Mouse (Mus musculus): ENCODE measurements at regions not wholly inside any gene's neighbourhood (a gene's known extent, or its start where the extent isn't known, plus 50 kb on each side); places are given as distances from the start of the nearest gene placed in this dataset.
A peak's percentile ranks its signal among the peaks of the same experiment; 100 is the strongest.

- peaks cover 3% of the 10 kb centered on the region for H3K4me1 ChIP-seq (ENCODE audit: control insufficient read depth, insufficient read depth, insufficient read length, low read length)
- H3K27ac ChIP-seq (replicated peaks; ENCODE audit: low read depth, low read length), result no peak overlapping the region
- H3K4me3 ChIP-seq (ENCODE audit: insufficient read depth, low read depth, low read length), result no peak overlapping the region
Observed at GRCm38 (mm10) chr5:45291276-45291675, 158.8 kb downstream of the Qdpr start.

DNA sequence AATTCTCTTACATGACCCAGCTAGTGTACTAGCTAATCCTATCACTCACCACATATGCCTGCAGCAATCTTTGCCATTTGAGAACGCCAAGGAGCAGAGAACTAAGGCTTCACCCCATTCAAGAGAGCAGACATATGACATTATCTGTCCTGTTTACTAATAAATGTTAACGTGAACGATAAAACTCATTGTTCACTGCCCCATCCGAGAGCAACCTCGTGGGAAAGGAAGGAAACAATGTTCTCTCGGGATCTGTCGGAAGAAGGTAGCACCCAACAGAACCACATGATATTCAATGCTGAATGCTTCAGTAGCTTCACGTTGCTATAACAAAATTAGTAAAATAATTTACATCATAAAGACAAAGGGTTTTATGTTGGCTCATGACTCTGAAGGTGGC lies 163.6 kb downstream of the Qdpr start:
- Histone ChIP-seq H3K4me1 (ENCODE audit: control insufficient read depth, insufficient read depth, insufficient read length, low read length) (peaks cover 8% of the 10 kb centered on the region; the same call in 1 of the 2 replicates), H3K4me3 (ENCODE audit: insufficient read depth, low read depth, low read length) (no peak overlapping the region), H3K27ac (replicated peaks; ENCODE audit: low read depth, low read length) (no peak overlapping the region)

- H3K4me3 ChIP-seq (ENCODE audit: insufficient read depth, low read depth, low read length), result no peak overlapping the region
- peaks cover 8% of the 10 kb centered on the region; the same call in 1 of the 2 replicates for H3K4me1 ChIP-seq (ENCODE audit: control insufficient read depth, insufficient read depth, insufficient read length, low read length)
- peak overlapping the region; percentile 83 for H3K27ac ChIP-seq (replicated peaks; ENCODE audit: low read depth, low read length)
Observed at GRCm38 (mm10) chr5:45284680-45285079, 165.4 kb downstream of the Qdpr start.

DNA sequence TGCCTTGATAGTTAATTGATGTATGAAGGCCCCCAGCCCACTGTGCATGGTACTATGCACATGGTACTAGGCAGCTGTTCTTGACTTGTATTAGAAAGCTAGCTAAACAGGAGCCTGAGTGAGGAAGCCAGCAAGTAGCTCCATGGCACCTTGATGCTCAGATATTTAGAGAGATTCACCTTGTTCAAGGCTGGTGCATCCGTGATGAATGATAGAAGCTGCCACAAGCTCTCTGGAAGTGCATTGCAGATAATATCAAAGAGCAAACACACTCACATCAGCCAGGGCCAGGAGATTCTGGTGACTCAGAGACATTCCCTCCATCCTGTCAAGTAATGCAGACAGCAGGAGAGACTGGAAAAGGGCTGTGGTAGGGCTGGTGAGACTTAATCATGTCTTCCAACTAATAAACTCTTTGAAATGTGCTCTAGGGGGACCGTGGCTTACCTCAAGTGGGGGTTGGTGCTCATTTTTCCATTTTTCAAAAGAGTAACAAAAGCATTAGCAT lies 166.1 kb downstream of the Qdpr start:
- Histone ChIP-seq H3K27ac (replicated peaks; ENCODE audit: low read depth, low read length) (peak overlapping the region; percentile 53), H3K4me1 (ENCODE audit: control insufficient read depth, insufficient read depth, insufficient read length, low read length) (peaks cover 8% of the 10 kb centered on the region; the same call in 1 of the 2 replicates), H3K4me3 (ENCODE audit: insufficient read depth, low read depth, low read length) (no peak overlapping the region)

GRCm38 (mm10) chr5:45282207-45282930 lies 167.7 kb downstream of the Qdpr start:
- H3K4me3 ChIP-seq (ENCODE audit: insufficient read depth, low read depth, low read length), result no peak overlapping the region
- H3K4me1 ChIP-seq (ENCODE audit: control insufficient read depth, insufficient read depth, insufficient read length, low read length), result peaks cover 8% of the 10 kb centered on the region; the same call in 1 of the 2 replicates
- no peak overlapping the region for H3K27ac ChIP-seq (replicated peaks; ENCODE audit: low read depth, low read length)

DNA sequence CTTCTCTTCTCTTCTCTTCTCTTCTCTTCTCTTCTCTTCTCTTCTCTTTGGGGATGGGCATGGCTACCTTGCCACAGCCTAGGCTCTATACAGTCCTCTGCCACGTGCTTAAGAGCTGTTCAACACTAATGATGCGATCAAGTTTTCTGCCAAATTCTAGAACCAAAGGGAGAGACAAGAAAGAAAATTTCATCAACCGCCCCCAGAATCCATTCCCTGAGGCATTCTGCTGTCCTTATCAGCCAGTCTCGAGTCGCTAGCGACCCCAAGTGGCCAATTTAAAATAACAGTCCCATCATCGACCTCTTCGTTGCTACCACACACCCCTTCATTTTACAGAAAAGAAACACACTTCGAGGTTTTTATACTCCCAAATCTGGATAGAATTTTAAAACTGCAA lies 171.5 kb downstream of the Qdpr start:
- H3K27ac ChIP-seq (replicated peaks; ENCODE audit: low read depth, low read length), result no peak overlapping the region
- no peaks in the 10 kb centered on the region for H3K4me1 ChIP-seq (ENCODE audit: control insufficient read depth, insufficient read depth, insufficient read length, low read length)
- peak overlapping the region; percentile 43 for H3K4me3 ChIP-seq (ENCODE audit: insufficient read depth, low read depth, low read length)

GRCm38 (mm10) chr5:45278005-45278432 lies 172.0 kb downstream of the Qdpr start:
- Histone ChIP-seq H3K4me1 (ENCODE audit: control insufficient read depth, insufficient read depth, insufficient read length, low read length) (no peaks in the 10 kb centered on the region), H3K27ac (replicated peaks; ENCODE audit: low read depth, low read length) (no peak overlapping the region), H3K4me3 (ENCODE audit: insufficient read depth, low read depth, low read length) (peak overlapping the region; percentile 43)

GRCm38 (mm10) chr5:45270679-45271078 lies 179.4 kb downstream of the Qdpr start:
- Histone ChIP-seq H3K4me3 (ENCODE audit: insufficient read depth, low read depth, low read length) (no peak overlapping the region), H3K27ac (replicated peaks; ENCODE audit: low read depth, low read length) (no peak overlapping the region), H3K4me1 (ENCODE audit: control insufficient read depth, insufficient read depth, insufficient read length, low read length) (no peaks in the 10 kb centered on the region)

DNA sequence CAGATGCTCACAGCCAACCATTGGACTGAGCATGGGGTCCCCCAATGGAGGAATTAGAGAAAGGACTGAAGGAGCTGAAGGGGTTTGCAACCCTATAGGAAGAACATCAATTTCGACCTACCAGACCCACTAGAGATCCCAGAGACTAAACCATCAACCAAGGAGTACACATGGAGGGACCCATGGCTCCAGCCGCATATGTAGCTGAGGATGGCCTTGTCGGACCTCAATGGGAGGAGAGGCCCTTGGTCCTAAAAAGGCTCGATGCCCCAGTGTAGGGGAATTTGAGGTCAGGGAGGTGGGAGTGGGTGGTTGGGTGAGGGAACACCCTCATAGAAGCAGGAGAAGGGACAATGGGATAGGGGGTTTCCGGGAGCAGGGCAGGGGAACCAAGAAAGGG lies 180.6 kb downstream of the Qdpr start:
- no peak overlapping the region for H3K4me3 ChIP-seq (ENCODE audit: insufficient read depth, low read depth, low read length)
- no peak overlapping the region for H3K27ac ChIP-seq (replicated peaks; ENCODE audit: low read depth, low read length)
- no peaks in the 10 kb centered on the region for H3K4me1 ChIP-seq (ENCODE audit: control insufficient read depth, insufficient read depth, insufficient read length, low read length)

DNA sequence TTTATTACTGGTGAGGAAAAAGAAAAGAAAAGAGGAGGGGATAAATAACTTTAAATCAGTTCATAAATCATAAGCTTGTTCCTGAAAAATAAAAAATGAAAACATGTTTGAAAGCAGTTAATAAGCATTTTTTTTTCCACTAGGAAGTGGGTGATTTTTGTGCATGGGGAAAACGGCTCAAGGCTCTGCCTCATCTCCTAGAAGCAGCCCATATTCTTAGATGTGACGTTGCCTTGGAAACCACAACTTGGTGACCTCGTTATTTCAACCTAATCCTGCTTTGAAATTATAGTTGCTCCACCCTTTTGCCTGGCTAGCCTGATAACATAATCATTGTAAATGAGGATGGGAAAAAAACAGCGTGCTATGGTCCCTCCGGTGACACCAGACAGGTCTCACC lies 183.1 kb downstream of the Qdpr start:
- H3K4me1 ChIP-seq (ENCODE audit: control insufficient read depth, insufficient read depth, insufficient read length, low read length), result no peaks in the 10 kb centered on the region
- H3K4me3 ChIP-seq (ENCODE audit: insufficient read depth, low read depth, low read length), result no peak overlapping the region
- no peak overlapping the region for H3K27ac ChIP-seq (replicated peaks; ENCODE audit: low read depth, low read length)

DNA sequence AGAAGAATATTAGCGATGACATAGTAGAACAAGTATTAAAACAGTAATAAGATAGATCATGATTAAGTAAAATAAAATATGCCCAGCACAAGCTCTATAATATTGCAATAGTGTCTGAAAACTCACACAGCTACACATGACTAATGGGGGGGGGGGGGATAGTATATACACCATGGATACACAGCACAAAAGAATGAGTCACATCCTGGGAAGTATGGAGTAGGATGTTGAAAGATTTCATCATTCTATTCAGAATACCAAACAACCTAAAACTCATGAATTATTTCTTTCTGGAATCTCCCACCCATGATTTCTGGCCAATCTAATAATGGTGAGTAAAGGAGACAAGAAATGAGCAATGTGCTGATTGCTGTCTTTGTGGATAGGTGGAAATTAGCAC lies 191.6 kb downstream of the Qdpr start:
- Histone ChIP-seq H3K4me3 (ENCODE audit: insufficient read depth, low read depth, low read length) (no peak overlapping the region), H3K27ac (replicated peaks; ENCODE audit: low read depth, low read length) (no peak overlapping the region), H3K4me1 (ENCODE audit: control insufficient read depth, insufficient read depth, insufficient read length, low read length) (no peaks in the 10 kb centered on the region)

DNA sequence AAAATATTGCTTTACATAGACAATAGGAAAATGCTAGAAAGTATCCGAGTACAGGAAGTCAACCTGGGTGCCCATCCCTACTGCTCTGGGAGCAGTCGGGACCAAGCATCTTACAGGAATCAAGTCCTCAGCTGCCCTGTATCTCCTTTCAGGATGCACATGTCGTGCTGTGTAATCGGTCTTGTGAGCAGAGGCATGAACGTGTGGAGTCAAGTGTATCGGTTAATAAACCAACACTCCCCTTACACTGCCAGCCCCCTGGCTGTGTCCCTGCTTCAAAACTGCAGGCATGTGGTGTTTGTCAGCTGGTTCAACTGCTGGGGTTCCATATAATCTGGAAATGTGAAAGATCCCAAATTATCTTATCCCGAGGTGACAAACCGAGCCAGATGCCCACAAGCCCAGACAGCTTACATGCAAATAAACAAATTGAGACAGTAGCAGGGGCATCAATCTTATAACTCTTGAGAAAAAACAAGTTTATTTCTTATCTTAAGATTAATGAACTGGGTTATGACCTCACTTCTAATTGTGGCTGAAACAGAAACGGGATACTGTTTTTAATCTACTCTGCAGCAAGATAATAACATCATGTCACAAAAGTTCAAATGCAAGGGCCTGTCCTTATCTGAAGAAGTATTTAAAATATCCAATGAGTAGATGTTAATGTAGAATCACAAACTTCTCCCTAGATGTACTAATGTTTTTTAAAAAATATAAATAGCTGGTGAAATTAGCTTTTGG lies 193.6 kb downstream of the Qdpr start:
- no peak overlapping the region for H3K27ac ChIP-seq (replicated peaks; ENCODE audit: low read depth, low read length)
- no peaks in the 10 kb centered on the region for H3K4me1 ChIP-seq (ENCODE audit: control insufficient read depth, insufficient read depth, insufficient read length, low read length)
- H3K4me3 ChIP-seq (ENCODE audit: insufficient read depth, low read depth, low read length), result no peak overlapping the region

DNA sequence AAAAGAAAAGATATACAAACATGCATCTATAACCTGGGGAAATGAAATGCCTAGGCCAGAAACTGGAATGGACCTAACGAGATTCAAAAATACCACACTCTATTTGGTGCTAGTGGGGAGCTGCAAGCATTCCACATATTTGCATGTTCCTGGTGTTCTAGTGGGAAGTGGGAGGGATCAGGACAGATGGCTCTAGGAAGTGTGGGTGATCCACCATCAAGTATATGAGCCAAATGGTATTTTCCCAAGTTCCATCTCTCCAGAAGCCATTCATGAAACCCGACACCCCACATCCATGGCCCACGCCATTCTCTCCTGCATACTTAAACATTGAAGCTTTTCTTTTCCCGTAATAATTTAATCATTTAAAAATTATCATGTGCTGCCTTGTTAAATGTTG lies 218.2 kb downstream of the Qdpr start:
- H3K4me1 ChIP-seq (ENCODE audit: control insufficient read depth, insufficient read depth, insufficient read length, low read length), result no peaks in the 10 kb centered on the region
- no peak overlapping the region for H3K4me3 ChIP-seq (ENCODE audit: insufficient read depth, low read depth, low read length)
- H3K27ac ChIP-seq (replicated peaks; ENCODE audit: low read depth, low read length), result no peak overlapping the region

DNA sequence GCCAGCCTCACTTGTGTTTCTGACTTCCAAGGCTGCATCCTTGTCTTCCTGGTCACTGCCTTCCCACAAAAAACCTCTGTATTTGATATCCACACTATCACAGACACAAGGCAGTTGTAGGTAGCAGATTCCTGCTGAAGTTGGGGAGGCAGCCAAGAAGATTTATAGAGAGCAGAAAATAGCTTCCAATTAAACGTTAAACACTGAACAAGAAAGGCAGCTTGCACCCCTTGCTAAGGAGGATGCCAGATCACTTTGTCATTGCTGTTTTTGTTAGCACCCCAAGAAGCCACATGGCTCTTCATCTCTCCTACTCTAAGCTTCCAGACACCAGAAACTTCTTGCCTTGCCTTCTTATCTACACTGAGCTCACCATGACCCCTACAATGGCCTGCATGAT lies 219.9 kb downstream of the Qdpr start:
- no peak overlapping the region for H3K27ac ChIP-seq (replicated peaks; ENCODE audit: low read depth, low read length)
- H3K4me3 ChIP-seq (ENCODE audit: insufficient read depth, low read depth, low read length), result no peak overlapping the region
- H3K4me1 ChIP-seq (ENCODE audit: control insufficient read depth, insufficient read depth, insufficient read length, low read length), result no peaks in the 10 kb centered on the region

GRCm38 (mm10) chr5:45229477-45229876 lies 220.6 kb downstream of the Qdpr start:
- Histone ChIP-seq H3K4me1 (ENCODE audit: control insufficient read depth, insufficient read depth, insufficient read length, low read length) (no peaks in the 10 kb centered on the region), H3K27ac (replicated peaks; ENCODE audit: low read depth, low read length) (no peak overlapping the region), H3K4me3 (ENCODE audit: insufficient read depth, low read depth, low read length) (no peak overlapping the region)

Measured in brown adipose tissue, adult 24 weeks (tissue).